Mouse (Mus musculus) spleen, postnatal 10 days (tissue): ENCODE results near the gene Rpl36-ps4.

Experiments used
- DNase-seq, 2 experiments: peaks; one replicate each; pipeline ENCODE4 v3.0.0; 2021 to 2022; ENCODE audit warnings: low spot score in 2 of 2

Rpl36-ps4 gene

GRCm38 (mm10) chr17:87920677-87921076 lies at the start of gene Rpl36-ps4:
Gene Rpl36-ps4 (plus strand): TSS chr17:87920977.
- DNase-seq = no peak

DNA sequence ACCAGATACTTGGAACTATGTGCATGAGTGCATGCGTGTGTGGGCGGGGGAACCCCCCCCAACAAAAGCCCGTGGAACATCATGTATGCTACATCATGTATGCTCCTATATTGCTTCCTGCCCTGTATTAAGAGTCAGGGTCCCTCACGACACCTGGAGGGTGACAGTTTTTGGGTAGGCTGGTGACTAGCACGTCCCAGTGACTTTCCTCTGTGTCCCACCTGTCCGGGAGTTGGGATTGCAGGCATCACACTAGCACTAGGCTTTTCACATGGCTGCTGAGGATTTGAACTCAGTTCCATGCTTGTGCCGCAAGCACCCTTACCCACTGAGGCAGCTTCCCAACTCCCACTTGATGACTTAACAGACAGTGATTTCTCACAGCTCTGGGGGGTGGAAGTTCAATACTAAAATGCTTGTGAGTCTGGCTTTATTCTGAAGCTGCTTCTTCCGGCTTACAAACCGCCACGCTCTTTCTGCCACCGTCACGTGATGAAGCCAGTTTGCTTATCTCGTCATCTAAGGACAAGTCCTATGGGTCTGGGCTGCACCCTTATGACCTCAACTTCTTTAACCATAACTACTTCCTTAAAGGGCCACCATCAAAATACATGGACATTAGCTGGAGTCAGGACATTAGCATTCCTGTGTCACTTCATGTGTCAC lies 49.2 kb upstream of the Rpl36-ps4 start:
- peak in 1 of 2 experiments; percentile 8 for DNase-seq

DNA sequence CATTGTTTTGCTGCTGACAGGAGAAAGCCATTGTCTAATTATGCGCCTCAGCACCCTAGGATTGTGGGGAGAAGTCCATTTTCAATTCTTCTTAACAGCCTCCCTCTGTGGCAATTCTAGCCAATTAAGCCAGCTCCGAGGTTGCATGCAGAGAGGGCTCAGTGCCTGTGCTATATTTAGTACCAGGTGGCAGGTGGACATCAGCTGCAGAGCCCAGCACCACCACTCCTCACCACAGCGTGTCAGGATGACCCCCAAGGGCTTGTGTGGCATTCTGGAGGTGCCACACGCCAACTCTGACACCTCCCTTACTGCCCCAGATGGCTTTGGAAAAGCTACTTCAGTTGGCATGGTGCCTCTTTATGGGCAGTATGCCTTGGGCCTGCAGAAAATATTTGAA lies 48.5 kb upstream of the Rpl36-ps4 start:
- DNase-seq = peak in 1 of 2 experiments; percentile 8

- peak in 1 of 2 experiments; percentile 8 for DNase-seq
Measured at GRCm38 (mm10) chr17:87873456-87873855, 47.3 kb upstream of the Rpl36-ps4 start.

GRCm38 (mm10) chr17:87873943-87874342 lies 46.8 kb upstream of the Rpl36-ps4 start:
- DNase-seq = peak in 1 of 2 experiments; percentile 3

GRCm38 (mm10) chr17:87875346-87875920 lies 45.3 kb upstream of the Rpl36-ps4 start:
- peak in 1 of 2 experiments; percentile 6 for DNase-seq

DNA sequence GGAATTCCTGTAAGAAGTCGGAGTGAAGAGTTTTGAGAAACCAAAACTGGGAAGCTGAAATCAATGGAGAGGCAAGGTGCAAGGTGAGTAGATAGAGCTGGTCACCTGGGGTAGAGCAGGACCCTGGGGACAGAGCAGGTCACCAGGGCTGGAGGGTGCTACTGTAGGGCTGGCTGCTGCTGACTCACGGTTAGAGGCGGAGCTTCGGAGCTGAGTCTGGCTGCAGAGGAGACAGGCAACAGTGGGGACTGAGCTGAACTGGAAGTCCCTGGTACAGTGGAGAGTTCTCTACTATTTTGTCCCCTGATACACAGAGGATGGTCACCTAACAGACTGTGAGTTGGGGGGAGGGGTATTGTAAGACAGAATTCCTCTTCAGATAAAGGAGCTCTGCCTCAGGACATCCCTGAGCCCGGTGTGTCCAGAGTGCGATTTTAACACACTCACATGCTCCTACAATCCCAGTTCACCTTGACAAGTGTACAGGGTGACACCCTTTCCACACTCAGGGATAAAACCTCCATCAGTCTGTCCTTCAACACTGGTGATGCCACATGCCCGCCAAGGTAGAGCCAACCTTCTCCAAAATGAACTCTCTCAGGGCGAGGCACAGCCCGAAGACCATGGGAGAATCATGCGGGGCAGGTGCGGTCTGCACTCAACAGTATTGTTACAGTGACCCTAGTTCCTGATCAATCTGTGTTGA lies 44.3 kb upstream of the Rpl36-ps4 start:
- peak in 1 of 2 experiments; percentile 7 for DNase-seq

- DNase-seq = peak in 1 of 2 experiments; percentile 15
Measured at GRCm38 (mm10) chr17:87877207-87878073, 43.3 kb upstream of the Rpl36-ps4 start.

DNA sequence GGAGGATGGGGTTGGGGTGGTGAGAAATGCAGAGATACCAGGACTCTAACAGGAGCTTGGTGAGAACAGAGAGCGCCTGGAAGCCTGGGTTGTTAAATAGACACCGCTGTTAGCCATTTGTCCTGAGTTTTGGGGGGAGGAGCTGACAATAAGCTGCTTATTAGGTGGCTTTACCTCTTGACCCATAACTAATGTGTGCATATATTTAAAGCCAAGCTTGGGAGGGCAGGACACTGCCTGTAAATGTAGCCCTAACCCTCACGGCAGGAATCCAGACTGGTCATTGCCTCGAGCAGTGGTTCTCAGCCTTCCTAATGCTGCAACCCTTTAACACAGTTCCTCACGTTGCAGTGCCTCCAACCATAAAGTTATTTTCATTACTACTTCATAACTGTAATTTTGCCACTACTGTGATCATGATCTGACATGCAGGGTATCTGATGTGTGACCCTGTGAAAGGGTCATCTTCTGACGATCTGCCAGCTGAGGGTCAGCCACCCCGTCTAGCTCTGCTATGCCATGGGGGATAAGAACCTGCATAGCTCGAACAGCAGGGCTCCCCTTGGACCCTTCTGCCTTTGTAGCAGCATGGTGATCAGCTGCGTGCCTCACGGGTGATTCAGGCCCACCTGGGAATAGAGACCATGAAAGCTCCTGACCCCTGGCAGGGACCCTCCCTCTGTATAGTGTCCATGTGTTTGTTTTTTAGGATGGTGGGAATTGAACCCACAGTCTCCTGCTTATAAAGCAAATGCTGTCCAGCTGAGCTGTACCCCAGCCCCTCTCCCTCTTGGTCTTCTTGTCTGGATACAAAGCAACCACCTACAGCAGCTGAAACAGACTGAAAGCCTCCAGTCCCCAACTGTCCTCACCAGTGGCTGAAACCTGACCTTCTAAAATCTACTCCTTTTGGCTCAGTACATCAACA lies 42.0 kb upstream of the Rpl36-ps4 start:
- DNase-seq = peak in 1 of 2 experiments; percentile 6

DNA sequence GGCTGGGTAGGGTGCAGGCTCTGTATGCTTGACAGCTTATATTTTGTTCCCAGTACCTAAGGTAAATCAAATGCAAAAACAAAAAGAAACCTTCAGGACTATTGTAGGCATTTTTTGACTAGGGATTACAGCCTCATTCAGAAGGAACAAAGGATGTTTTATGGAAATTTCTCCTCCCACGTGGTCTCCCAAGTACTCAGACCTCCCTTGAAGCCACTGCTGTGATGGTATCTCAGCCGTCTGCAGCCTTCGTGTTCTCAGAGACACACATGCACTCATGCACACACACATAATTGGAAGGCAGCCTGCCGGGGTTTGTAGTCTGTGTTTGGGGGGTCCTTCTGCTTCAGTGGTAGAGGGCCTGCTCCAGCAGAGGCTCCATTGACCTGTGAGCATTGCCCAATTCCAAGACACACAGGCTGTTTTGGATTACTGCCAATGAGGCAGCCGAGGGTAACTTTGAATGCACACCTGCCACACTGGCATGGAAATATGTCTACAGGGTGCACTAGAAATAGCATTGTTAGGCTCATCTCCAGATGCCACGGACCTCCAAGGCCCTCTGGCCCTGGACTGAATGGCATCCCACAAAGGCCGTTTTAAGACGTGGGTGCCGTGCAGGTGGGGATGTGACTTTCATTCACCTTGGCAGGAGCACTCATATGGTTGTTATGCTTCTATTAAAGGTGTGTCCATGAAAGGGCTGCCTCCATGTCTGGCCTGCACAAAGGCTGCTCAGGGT lies 41.1 kb upstream of the Rpl36-ps4 start:
- peak in 1 of 2 experiments; percentile 9 for DNase-seq

- DNase-seq = peak in 1 of 2 experiments; percentile 57
Measured at GRCm38 (mm10) chr17:87882594-87882993, 38.2 kb upstream of the Rpl36-ps4 start.

GRCm38 (mm10) chr17:87897175-87897574 lies 23.6 kb upstream of the Rpl36-ps4 start:
- DNase-seq = no peak

DNA sequence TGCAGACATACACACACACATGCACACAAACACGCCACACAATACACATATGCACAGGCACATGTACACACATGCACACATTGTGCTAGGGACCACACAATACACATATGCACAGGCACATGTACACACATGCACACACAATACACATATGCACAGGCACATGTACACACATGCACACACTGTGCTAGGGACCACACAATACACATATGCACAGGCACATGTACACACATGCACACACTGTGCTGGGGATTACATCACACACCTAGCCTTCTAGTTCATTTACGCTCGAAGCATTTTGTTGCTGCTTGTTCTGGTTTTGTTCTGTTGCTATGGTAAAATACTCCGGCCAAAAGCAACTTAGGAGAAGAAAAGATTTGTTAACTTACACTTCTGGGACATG lies 20.1 kb upstream of the Rpl36-ps4 start:
- DNase-seq = no peak

DNA sequence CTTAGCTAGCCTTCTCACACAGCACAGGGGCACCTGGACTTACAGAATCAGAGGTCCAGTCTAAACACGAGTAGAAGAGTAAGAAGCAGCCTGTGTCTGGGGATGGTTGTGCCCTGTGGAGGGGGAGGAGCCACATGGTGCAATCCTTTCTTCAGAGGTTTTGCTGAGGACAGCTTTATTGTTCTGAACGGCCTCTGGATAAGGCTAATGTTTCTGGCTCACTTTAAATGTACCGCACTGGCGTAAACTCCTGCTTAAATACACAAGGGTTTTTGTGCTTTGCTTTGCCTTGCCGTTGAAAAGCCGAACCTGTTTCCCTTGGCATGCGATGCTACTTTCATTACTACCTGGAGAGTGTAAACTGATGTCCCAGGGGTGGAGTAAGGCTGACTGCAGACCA lies 19.6 kb upstream of the Rpl36-ps4 start:
- no peak for DNase-seq

DNA sequence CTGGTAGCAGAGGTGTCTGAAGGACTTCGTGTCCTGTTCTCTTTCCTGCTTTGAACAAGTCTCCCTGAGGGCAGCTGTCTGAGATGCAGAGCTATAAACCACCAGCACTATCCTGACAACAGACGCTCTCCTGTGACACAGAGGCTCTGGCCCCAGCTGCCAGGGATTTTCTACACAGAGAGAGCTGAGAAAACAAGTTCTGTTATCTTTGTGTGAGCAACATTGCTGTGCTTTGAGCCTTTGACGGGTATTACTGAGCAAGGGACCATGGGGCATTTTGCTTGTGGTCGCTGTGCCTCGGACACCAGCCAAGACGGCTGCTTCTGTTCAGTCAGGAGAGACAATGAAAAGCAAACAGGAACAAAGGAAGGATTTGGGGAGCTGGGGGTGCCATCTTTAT lies 17.6 kb upstream of the Rpl36-ps4 start:
- no peak for DNase-seq

GRCm38 (mm10) chr17:87903725-87904124 lies 17.1 kb upstream of the Rpl36-ps4 start:
- no peak for DNase-seq

- no peak for DNase-seq
Measured at GRCm38 (mm10) chr17:87915386-87915785, 5.4 kb upstream of the Rpl36-ps4 start.

DNA sequence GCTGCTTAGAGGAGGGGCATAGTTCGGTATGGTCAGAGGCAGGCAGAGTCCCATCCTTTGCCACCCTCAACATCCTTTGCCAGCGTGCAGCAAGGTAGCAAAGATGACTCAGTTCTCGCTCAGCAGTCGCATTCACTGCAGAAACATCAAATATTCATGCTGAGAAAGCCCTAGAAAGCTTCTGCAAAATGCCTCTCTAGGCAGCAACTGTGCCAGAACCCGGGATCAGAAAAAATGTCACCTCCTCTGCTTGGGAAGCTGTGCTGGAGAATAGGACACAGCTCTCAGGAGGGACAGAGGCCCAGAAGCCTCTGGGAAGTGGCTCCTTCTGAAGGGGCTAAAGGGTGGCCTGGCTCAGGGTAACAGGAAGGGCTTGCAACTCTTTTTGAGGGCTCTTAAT lies 2.7 kb upstream of the Rpl36-ps4 start:
- no peak for DNase-seq

DNA sequence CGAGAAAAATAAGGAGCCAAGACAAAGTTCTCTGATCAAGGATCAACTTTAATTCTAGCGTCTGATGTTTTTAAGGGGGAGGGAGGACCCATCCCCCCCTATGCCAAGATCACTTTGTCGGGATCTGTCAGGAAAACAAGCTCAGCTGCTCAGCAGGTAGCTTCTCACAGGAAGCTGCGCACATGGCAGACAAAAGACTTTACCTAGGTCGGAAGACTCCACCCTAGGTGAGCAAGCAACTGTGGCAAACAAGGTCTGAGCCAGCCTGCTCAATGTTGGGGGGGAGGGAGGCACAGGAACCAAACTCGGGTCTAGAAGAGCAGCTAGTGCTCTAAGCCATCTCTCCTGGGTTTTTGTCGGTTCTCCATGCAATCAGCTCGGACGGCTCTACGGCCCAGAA lies 13.5 kb downstream of the Rpl36-ps4 start:
- DNase-seq = no peak

DNA sequence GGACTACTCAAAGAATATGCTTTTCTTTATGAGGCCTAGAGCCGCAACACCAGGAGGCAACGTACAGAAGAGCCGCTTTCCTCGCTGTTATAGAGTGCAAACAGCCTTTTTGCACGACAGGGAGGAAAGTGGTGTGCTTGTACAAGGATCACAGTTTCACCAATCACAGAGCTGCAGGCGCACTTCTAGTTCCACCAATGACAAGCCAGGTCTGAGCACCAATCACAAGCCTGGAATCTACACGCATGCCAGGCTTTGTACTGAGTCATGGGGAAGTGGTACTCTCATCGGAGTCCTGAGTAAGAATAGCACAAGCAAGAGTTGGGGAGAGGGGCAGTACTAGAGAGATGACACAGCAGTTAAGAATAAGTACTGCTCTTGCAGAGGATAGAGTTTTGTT lies 14.0 kb downstream of the Rpl36-ps4 start:
- DNase-seq = no peak
